Mouse (Mus musculus) gastrocnemius, postnatal 25 days (tissue): ENCODE data around the gene Map10. TPM values are rescaled to one million over a fixed set of nuclear protein-coding genes. Genes with fewer than 3 reads are reported as not detected.

Source experiments
- DNase-seq: peaks from one replicate; pipeline ENCODE4 v3.0.0; 2022
- total RNA-seq, 2 experiments: library from RNA; stranded (reverse); gene quantifications; 1 replicate in 1 of 2; 2 replicates in 1 of 2; pipeline ENCODE4 v1.2.3; 2021

Gene Map10
- total RNA-seq, 2 experiments from 2014 or later = 2.6 to 3.0 TPM

- no peak for DNase-seq
Measured at GRCm38 (mm10) chr8:125716211-125716610, 46.6 kb downstream of the Map10 start.

DNA sequence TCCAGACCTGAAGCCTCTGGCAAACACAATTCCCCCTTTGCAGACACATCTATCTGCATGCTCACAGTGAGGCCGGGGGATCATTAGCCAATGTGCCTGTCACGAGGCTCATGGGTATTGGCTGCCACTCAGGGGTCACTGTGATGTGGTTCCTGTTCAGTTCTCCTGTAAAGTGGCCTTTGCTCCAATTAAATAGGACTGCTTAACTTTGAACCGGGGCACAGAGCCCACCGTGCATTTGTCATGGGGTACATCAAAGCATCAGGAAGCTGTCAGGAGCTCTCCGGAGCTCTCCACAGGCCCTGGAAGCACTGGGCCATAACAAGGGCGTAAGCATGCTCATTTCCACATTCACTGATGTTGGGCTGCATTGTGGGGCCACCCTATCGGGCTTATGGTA, 47.0 kb downstream of the Map10 start:
- no peak for DNase-seq

GRCm38 (mm10) chr8:125718914-125719313, 49.3 kb downstream of the Map10 start:
- no peak for DNase-seq

- peak; percentile 75 for DNase-seq
Measured at GRCm38 (mm10) chr8:125722675-125723074, 53.1 kb downstream of the Map10 start.

Other genes with a start within 250 kb of the Map10 start
- 1 to 10 TPM; 5.5 to 8.2 TPM for gene Sipa1l2, start 100.0 kb upstream of the Map10 start, total RNA-seq
- 10 to 100 TPM; 12.4 to 12.9 TPM for gene Ntpcr, start 60.1 kb downstream of the Map10 start, total RNA-seq
- under 1 TPM; 0.29 to 0.41 TPM for gene Pcnx2, start 228.5 kb downstream of the Map10 start, total RNA-seq
- under 1 TPM; 0.05 to 0.08 TPM for gene Map3k21, start 240.6 kb downstream of the Map10 start, total RNA-seq